Mouse (Mus musculus): Measurements from ENCODE around the gene Kcnd1. TPM values are rescaled to one million over a fixed set of nuclear protein-coding genes. Genes with fewer than 3 reads are reported as not detected.
A peak's percentile ranks its signal among the peaks of the same experiment; 100 is the strongest.

Kcnd1 gene
- polyA plus RNA-seq, 1 experiment from 2014 or later: 0.42 TPM

DNA sequence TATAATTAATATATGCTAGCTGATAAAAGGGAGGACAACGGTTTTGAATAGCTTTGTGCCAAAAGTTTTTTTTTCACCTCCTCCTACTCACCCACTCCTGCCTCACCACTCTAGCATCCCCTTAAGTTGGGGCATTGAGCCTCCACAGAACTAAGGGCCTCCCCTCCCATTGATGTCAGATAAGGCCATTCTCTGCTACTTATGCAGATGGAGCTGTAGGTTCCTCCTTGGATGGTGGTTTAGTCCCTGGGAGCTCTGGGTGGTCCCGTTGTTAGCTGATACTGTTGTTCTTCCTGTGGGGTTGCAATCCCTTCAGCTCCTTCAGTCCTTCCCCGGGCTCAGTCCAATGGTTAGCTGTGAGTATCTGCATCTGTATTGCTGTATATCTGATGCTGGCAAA is 42.8 kb upstream of the Kcnd1 start:
- no peak overlapping the region for H3K27ac ChIP-seq (replicated peaks)
- H3K36me3 ChIP-seq (ENCODE audit: control insufficient read depth, insufficient read depth, low read length): no peaks in the 10 kb centered on the region
- DNase-seq (ENCODE audit: low spot score): no peak
- no peak for TF ChIP-seq CTCF (IDR thresholded peaks at IDR 0.05; ENCODE audit: low read depth)
- TF ChIP-seq EP300 (optimal IDR thresholded peaks at IDR 0.05): no peak
- H3K9me3 ChIP-seq (ENCODE audit: control insufficient read depth, low read length): no peaks in the 10 kb centered on the region
- no peak overlapping the region for H3K9ac ChIP-seq (ENCODE audit: low read length)
- H3K4me1 ChIP-seq (replicated peaks; ENCODE audit: control insufficient read depth, insufficient read depth): no peaks in the 10 kb centered on the region
- ATAC-seq (ENCODE audit: low FRiP score, low TSS enrichment): no peak
- H3K4me3 ChIP-seq (ENCODE audit: low read depth, low read length): no peak overlapping the region
- no peak overlapping the region for H3K4me2 ChIP-seq (replicated peaks; ENCODE audit: low read depth)
- no peaks in the 10 kb centered on the region for H3K27me3 ChIP-seq (ENCODE audit: control insufficient read depth, insufficient read depth, low read length)
- 13% methylated on average over 3 of the region's 3 CpGs for WGBS

DNA sequence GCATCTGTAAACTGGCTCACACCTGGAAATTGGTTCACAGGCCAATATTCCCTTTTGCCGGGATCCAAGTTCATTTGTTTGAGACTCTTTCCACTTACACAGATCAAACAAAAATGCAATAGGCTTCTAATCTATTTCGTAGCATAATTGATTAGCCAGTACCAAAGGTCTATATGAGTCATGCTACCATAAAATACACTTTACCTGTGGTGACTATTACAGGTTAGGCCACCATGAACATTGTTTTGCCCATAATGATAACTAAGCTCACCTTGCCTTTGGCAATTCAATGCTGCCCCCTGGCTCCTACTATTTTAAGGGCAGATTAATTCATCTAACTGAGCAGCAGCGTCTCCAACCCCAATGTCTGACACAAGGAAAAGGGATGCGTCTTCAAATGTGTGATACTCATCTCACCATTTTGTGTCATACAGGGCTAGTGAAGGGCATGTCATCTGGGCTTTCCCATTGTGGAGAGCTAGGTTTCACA is 39.4 kb upstream of the Kcnd1 start:
- TF ChIP-seq EP300 (optimal IDR thresholded peaks at IDR 0.05) (no peak), CTCF (IDR thresholded peaks at IDR 0.05; ENCODE audit: low read depth) (peak; percentile 53)
- DNase-seq (ENCODE audit: low spot score) (no peak), ATAC-seq (ENCODE audit: low FRiP score, low TSS enrichment) (peak; percentile 73; the same call in 1 of the 2 replicates)
- Histone ChIP-seq H3K4me2 (replicated peaks; ENCODE audit: low read depth) (no peak overlapping the region), H3K4me3 (ENCODE audit: low read depth, low read length) (no peak overlapping the region), H3K9me3 (ENCODE audit: control insufficient read depth, low read length) (no peaks in the 10 kb centered on the region), H3K4me1 (replicated peaks; ENCODE audit: control insufficient read depth, insufficient read depth) (no peaks in the 10 kb centered on the region), H3K27me3 (ENCODE audit: control insufficient read depth, insufficient read depth, low read length) (no peaks in the 10 kb centered on the region), H3K9ac (ENCODE audit: low read length) (no peak overlapping the region), H3K27ac (replicated peaks) (no peak overlapping the region), H3K36me3 (ENCODE audit: control insufficient read depth, insufficient read depth, low read length) (no peaks in the 10 kb centered on the region)
- 75% methylated on average over 4 of the region's 4 CpGs for WGBS

DNA sequence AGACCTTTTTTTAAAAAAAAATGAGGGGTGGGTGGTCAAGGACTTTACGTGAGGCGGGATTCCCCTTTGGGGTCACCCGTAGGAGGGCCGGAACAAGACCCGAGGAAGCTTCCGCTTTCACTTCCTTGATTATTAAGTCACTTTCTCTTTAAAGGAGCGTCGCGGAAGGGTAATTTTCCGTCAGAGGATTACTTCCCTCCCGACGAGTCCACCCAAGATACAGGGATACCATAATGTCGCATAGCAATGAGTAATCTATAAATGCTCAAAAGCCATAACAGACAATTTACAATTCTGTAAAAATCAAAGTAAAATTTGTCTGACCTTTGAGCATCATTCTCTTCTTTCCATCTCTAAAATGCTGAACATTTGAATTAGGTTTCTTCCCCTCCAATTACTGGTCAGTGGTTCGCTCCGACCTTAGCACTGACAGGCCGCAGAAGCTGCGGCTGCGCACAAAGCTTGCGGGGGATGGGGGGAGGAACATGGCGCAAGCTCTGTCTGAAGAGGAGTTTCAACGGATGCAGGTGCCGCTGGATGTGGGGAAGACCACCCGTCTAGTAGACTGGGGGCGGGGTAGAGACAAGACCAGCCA is 32.5 kb upstream of the Kcnd1 start, which contains the start of gene Gripap1:
Gripap1 (plus strand) TSS at position 224 of the 595 bp plus-strand sequence.
- no peak within 1 kb of the TSS for H3K27ac ChIP-seq (replicated peaks)
- 14% methylated on average over 24 of the region's 24 CpGs for WGBS

DNA sequence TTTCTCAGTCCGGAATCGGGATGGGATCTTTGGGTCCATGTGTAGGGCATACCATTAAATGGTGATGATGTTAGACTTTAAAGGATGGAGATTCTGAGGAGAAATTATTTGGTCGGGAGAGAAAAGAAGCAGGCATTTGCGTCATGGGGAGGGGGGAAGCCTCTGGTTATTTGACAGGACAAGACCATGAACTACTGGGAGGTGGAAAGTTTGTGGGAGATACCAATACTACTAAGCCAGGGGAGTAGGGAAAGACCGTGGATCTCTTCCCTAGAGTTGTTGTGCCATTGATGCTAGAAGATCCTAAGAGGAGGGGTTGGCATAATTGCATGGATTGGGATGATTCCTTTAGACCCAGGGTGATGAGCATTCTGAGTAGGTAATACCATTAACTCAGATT is 31.8 kb upstream of the Kcnd1 start:
- H3K36me3 ChIP-seq (ENCODE audit: control insufficient read depth, insufficient read depth, low read length): no peaks in the 10 kb centered on the region
- peak overlapping the region; percentile 44 for H3K4me3 ChIP-seq (ENCODE audit: low read depth, low read length)
- 15% methylated on average over 5 of the region's 5 CpGs for WGBS
- no peaks in the 10 kb centered on the region for H3K27me3 ChIP-seq (ENCODE audit: control insufficient read depth, insufficient read depth, low read length)
- H3K4me2 ChIP-seq (replicated peaks; ENCODE audit: low read depth): peak overlapping the region; percentile 53
- TF ChIP-seq EP300 (optimal IDR thresholded peaks at IDR 0.05) (no peak), CTCF (IDR thresholded peaks at IDR 0.05; ENCODE audit: low read depth) (no peak)
- no peak overlapping the region for H3K27ac ChIP-seq (replicated peaks)
- H3K4me1 ChIP-seq (replicated peaks; ENCODE audit: control insufficient read depth, insufficient read depth): no peaks in the 10 kb centered on the region
- no peak for DNase-seq (ENCODE audit: low spot score)
- H3K9me3 ChIP-seq (ENCODE audit: control insufficient read depth, low read length): no peaks in the 10 kb centered on the region
- peak overlapping the region; percentile 64 for H3K9ac ChIP-seq (ENCODE audit: low read length)
- ATAC-seq (ENCODE audit: low FRiP score, low TSS enrichment): peak; percentile 17; the same call in 1 of the 2 replicates

More for the DNA sequence above, 32.5 kb upstream of the Kcnd1 start, which contains the start of gene Gripap1:
- H3K4me1 ChIP-seq (replicated peaks; ENCODE audit: control insufficient read depth, insufficient read depth): no peaks in the 10 kb centered on the region
- H3K36me3 ChIP-seq (ENCODE audit: control insufficient read depth, insufficient read depth, low read length): no peaks in the 10 kb centered on the region
- no peaks in the 10 kb centered on the region for H3K9me3 ChIP-seq (ENCODE audit: control insufficient read depth, low read length)
- peak within 1 kb of the TSS; percentile 44 for H3K4me3 ChIP-seq (ENCODE audit: low read depth, low read length)
- H3K27me3 ChIP-seq (ENCODE audit: control insufficient read depth, insufficient read depth, low read length): no peaks in the 10 kb centered on the region
- DNase-seq (ENCODE audit: low spot score) (peak; percentile 77), ATAC-seq (ENCODE audit: low FRiP score, low TSS enrichment) (peak; percentile 91)
- H3K4me2 ChIP-seq (replicated peaks; ENCODE audit: low read depth): peak within 1 kb of the TSS; percentile 53
- H3K9ac ChIP-seq (ENCODE audit: low read length): peak within 1 kb of the TSS; percentile 64
- TF ChIP-seq EP300 (optimal IDR thresholded peaks at IDR 0.05): no peak
- no peak for TF ChIP-seq CTCF (IDR thresholded peaks at IDR 0.05; ENCODE audit: low read depth)

DNA sequence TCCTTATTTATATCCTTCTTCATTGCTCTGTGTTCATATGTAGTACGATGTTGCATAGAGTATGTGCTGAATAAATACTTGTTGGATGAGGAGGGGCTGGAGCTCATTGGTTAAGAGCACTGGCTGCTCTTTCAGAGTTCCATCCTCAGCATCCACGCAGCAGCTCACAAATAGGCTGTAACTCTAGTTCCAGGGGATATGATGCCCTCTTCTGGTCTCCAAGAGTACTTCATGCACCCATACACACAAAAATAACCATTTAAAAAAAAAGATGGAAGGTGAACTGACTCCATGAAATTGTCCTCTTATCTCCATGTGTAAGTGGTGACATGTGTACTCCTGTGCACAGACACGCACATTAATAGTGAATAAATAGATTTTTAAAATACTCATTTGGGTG is 28.7 kb upstream of the Kcnd1 start:
- H3K4me3 ChIP-seq (ENCODE audit: low read depth, low read length): no peak overlapping the region
- no peaks in the 10 kb centered on the region for H3K27me3 ChIP-seq (ENCODE audit: control insufficient read depth, insufficient read depth, low read length)
- no peak overlapping the region for H3K9ac ChIP-seq (ENCODE audit: low read length)
- DNase-seq (ENCODE audit: low spot score): no peak
- no peak for ATAC-seq (ENCODE audit: low FRiP score, low TSS enrichment)
- no peaks in the 10 kb centered on the region for H3K36me3 ChIP-seq (ENCODE audit: control insufficient read depth, insufficient read depth, low read length)
- TF ChIP-seq CTCF (IDR thresholded peaks at IDR 0.05; ENCODE audit: low read depth) (peak; percentile 62), EP300 (optimal IDR thresholded peaks at IDR 0.05) (no peak)
- no peaks in the 10 kb centered on the region for H3K9me3 ChIP-seq (ENCODE audit: control insufficient read depth, low read length)
- no peaks in the 10 kb centered on the region for H3K4me1 ChIP-seq (replicated peaks; ENCODE audit: control insufficient read depth, insufficient read depth)
- no peak overlapping the region for H3K27ac ChIP-seq (replicated peaks)
- WGBS: 55% methylated on average over 3 of the region's 3 CpGs
- no peak overlapping the region for H3K4me2 ChIP-seq (replicated peaks; ENCODE audit: low read depth)

DNA sequence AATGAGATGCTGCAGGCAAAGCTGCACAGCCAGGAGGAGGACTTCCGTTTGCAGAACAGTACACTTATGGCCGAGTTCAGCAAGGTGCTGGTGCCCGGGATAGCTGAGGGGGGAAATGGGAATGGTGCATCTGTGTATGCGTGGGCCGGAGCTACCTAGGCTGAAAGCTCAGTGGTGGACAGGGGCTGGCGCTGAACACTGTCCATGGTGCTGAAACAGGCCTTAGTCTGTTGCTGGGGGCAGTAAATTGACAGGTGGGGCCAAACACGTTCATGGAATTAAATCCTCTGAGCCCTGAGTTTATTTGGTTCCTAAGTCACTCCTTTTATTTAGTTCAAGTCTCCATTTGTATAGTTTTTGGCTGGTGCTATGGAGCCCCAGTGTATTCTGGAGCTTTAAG is 27.1 kb upstream of the Kcnd1 start:
- WGBS: 25% methylated on average over 7 of the region's 7 CpGs
- no peak for ATAC-seq (ENCODE audit: low FRiP score, low TSS enrichment)
- TF ChIP-seq CTCF (IDR thresholded peaks at IDR 0.05; ENCODE audit: low read depth): no peak
- no peak for TF ChIP-seq EP300 (optimal IDR thresholded peaks at IDR 0.05)
- no peaks in the 10 kb centered on the region for H3K9me3 ChIP-seq (ENCODE audit: control insufficient read depth, low read length)
- no peaks in the 10 kb centered on the region for H3K27me3 ChIP-seq (ENCODE audit: control insufficient read depth, insufficient read depth, low read length)
- H3K4me3 ChIP-seq (ENCODE audit: low read depth, low read length): no peak overlapping the region
- no peak overlapping the region for H3K27ac ChIP-seq (replicated peaks)
- DNase-seq (ENCODE audit: low spot score): peak; percentile 40
- H3K36me3 ChIP-seq (ENCODE audit: control insufficient read depth, insufficient read depth, low read length): no peaks in the 10 kb centered on the region
- H3K4me2 ChIP-seq (replicated peaks; ENCODE audit: low read depth): no peak overlapping the region
- no peaks in the 10 kb centered on the region for H3K4me1 ChIP-seq (replicated peaks; ENCODE audit: control insufficient read depth, insufficient read depth)
- no peak overlapping the region for H3K9ac ChIP-seq (ENCODE audit: low read length)
